Mouse (Mus musculus): ENCODE data around the gene Klk8. TPM values are rescaled to one million over a fixed set of nuclear protein-coding genes. Genes with fewer than 3 reads are reported as not detected.

Gene Klk8
- polyA plus RNA-seq, 1 experiment from 2014 or later, result 9.5 TPM

- Histone ChIP-seq H3K4me1 (peaks cover 22% of the 10 kb centered on the region), H3K9me3 (replicated peaks) (no peaks in the 10 kb centered on the region), H3K27me3 (ENCODE audit: low read depth, poor library complexity, severe bottlenecking) (peaks cover 40% of the 10 kb centered on the region), H3K4me3 (no peak overlapping the region), H3K27ac (replicated peaks) (no peak overlapping the region), H3K36me3 (no peaks in the 10 kb centered on the region)
- DNase-seq (ENCODE audit: low spot score), result no peak
- WGBS, result 79% methylated on average over 7 of the region's 7 CpGs
These were observed 2.5 kb downstream of the Klk8 start for GRCm38 (mm10) chr7:43799876-43800275.

- no peaks in the 10 kb centered on the region for H3K27me3 ChIP-seq (ENCODE audit: low read depth, poor library complexity, severe bottlenecking)
- no peaks in the 10 kb centered on the region for H3K9me3 ChIP-seq (replicated peaks)
- no peak within 1 kb of the TSS for H3K27ac ChIP-seq (replicated peaks)
- DNase-seq (ENCODE audit: low spot score), result no peak
- 60% methylated on average over 5 of the region's 5 CpGs for WGBS
- no peaks in the 10 kb centered on the region for H3K4me1 ChIP-seq
- no peaks in the 10 kb centered on the region for H3K36me3 ChIP-seq
- no peak within 1 kb of the TSS for H3K4me3 ChIP-seq
These were observed 13.6 kb downstream of the Klk8 start, which contains the start of gene Klk7 for GRCm38 (mm10) chr7:43810994-43811393. Klk7 (plus strand) TSS chr7:43811294.

- 87% methylated on average over 7 of the region's 7 CpGs for WGBS
- DNase-seq (ENCODE audit: low spot score), result no peak
These were observed 17.8 kb downstream of the Klk8 start for GRCm38 (mm10) chr7:43815211-43815610.

GRCm38 (mm10) chr7:43816746-43817145 lies 19.4 kb downstream of the Klk8 start:
- Histone ChIP-seq H3K4me3 (no peak overlapping the region), H3K9me3 (replicated peaks) (no peaks in the 10 kb centered on the region), H3K27me3 (ENCODE audit: low read depth, poor library complexity, severe bottlenecking) (no peaks in the 10 kb centered on the region), H3K27ac (replicated peaks) (no peak overlapping the region), H3K36me3 (no peaks in the 10 kb centered on the region), H3K4me1 (no peaks in the 10 kb centered on the region)
- no peak for DNase-seq (ENCODE audit: low spot score)

More at GRCm38 (mm10) chr7:43815211-43815610, 17.8 kb downstream of the Klk8 start:
- Histone ChIP-seq H3K9me3 (replicated peaks) (no peaks in the 10 kb centered on the region), H3K4me3 (no peak overlapping the region), H3K36me3 (no peaks in the 10 kb centered on the region), H3K27ac (replicated peaks) (no peak overlapping the region), H3K4me1 (no peaks in the 10 kb centered on the region), H3K27me3 (ENCODE audit: low read depth, poor library complexity, severe bottlenecking) (no peaks in the 10 kb centered on the region)

- no peak for DNase-seq (ENCODE audit: low spot score)
- 91% methylated on average over 7 of the region's 7 CpGs for WGBS
- no peak overlapping the region for H3K27ac ChIP-seq (replicated peaks)
- H3K9me3 ChIP-seq (replicated peaks), result no peaks in the 10 kb centered on the region
- H3K36me3 ChIP-seq, result no peaks in the 10 kb centered on the region
- H3K4me3 ChIP-seq, result no peak overlapping the region
- H3K27me3 ChIP-seq (ENCODE audit: low read depth, poor library complexity, severe bottlenecking), result no peaks in the 10 kb centered on the region
- no peaks in the 10 kb centered on the region for H3K4me1 ChIP-seq
These were observed 24.2 kb downstream of the Klk8 start for GRCm38 (mm10) chr7:43821581-43821980.

GRCm38 (mm10) chr7:43824199-43824598 lies 26.8 kb downstream of the Klk8 start, which contains the start of gene Klk6:
Klk6 (plus strand) TSS chr7:43824499.
- H3K9me3 ChIP-seq (replicated peaks), result 0 out of 2 replicates have a peak, but pooled peaks cover 3% of the 10 kb centered on the region
- no peak within 1 kb of the TSS for H3K4me3 ChIP-seq
- 84% methylated on average over 10 of the region's 10 CpGs for WGBS
- no peaks in the 10 kb centered on the region for H3K4me1 ChIP-seq
- H3K27me3 ChIP-seq (ENCODE audit: low read depth, poor library complexity, severe bottlenecking), result no peaks in the 10 kb centered on the region
- H3K27ac ChIP-seq (replicated peaks), result no peak within 1 kb of the TSS
- no peak for DNase-seq (ENCODE audit: low spot score)
- no peaks in the 10 kb centered on the region for H3K36me3 ChIP-seq

- Histone ChIP-seq H3K4me3 (no peak overlapping the region), H3K27ac (replicated peaks) (no peak overlapping the region), H3K27me3 (ENCODE audit: low read depth, poor library complexity, severe bottlenecking) (no peaks in the 10 kb centered on the region), H3K36me3 (no peaks in the 10 kb centered on the region), H3K4me1 (no peaks in the 10 kb centered on the region), H3K9me3 (replicated peaks) (0 out of 2 replicates have a peak, but pooled peaks cover 3% of the 10 kb centered on the region)
- WGBS, result 88% methylated on average over 5 of the region's 5 CpGs
- no peak for DNase-seq (ENCODE audit: low spot score)
These were observed 28.7 kb downstream of the Klk8 start for GRCm38 (mm10) chr7:43826056-43826455.

GRCm38 (mm10) chr7:43827706-43828105 lies 30.3 kb downstream of the Klk8 start:
- 85% methylated on average over 4 of the region's 4 CpGs for WGBS
- H3K9me3 ChIP-seq (replicated peaks), result 0 out of 2 replicates have a peak, but pooled peaks cover 3% of the 10 kb centered on the region
- H3K27me3 ChIP-seq (ENCODE audit: low read depth, poor library complexity, severe bottlenecking), result no peaks in the 10 kb centered on the region
- no peak overlapping the region for H3K27ac ChIP-seq (replicated peaks)
- H3K4me3 ChIP-seq, result no peak overlapping the region
- no peak for DNase-seq (ENCODE audit: low spot score)
- no peaks in the 10 kb centered on the region for H3K36me3 ChIP-seq
- H3K4me1 ChIP-seq, result no peaks in the 10 kb centered on the region

- WGBS, result 91% methylated on average over 8 of the region's 8 CpGs
- Histone ChIP-seq H3K27ac (replicated peaks) (no peak overlapping the region), H3K4me3 (no peak overlapping the region), H3K36me3 (no peaks in the 10 kb centered on the region), H3K4me1 (no peaks in the 10 kb centered on the region), H3K27me3 (ENCODE audit: low read depth, poor library complexity, severe bottlenecking) (no peaks in the 10 kb centered on the region), H3K9me3 (replicated peaks) (0 out of 2 replicates have a peak, but pooled peaks cover 3% of the 10 kb centered on the region)
- no peak for DNase-seq (ENCODE audit: low spot score)
These were observed 31.6 kb downstream of the Klk8 start for GRCm38 (mm10) chr7:43829006-43829405.

GRCm38 (mm10) chr7:43841701-43842100 lies 44.3 kb downstream of the Klk8 start, which contains the start of gene Klk5:
Klk5 (plus strand) TSS chr7:43841971.
- H3K9me3 ChIP-seq (replicated peaks), result no peaks in the 10 kb centered on the region
- H3K27ac ChIP-seq (replicated peaks), result no peak within 1 kb of the TSS
- H3K4me3 ChIP-seq, result no peak within 1 kb of the TSS
- no peaks in the 10 kb centered on the region for H3K36me3 ChIP-seq
- no peak for DNase-seq (ENCODE audit: low spot score)
- H3K4me1 ChIP-seq, result no peaks in the 10 kb centered on the region
- WGBS, result 47% methylated on average over 3 of the region's 3 CpGs
- H3K27me3 ChIP-seq (ENCODE audit: low read depth, poor library complexity, severe bottlenecking), result no peaks in the 10 kb centered on the region

GRCm38 (mm10) chr7:43843801-43844200 lies 46.4 kb downstream of the Klk8 start:
- Histone ChIP-seq H3K9me3 (replicated peaks) (no peaks in the 10 kb centered on the region), H3K4me1 (no peaks in the 10 kb centered on the region), H3K36me3 (no peaks in the 10 kb centered on the region), H3K27ac (replicated peaks) (no peak overlapping the region), H3K4me3 (no peak overlapping the region), H3K27me3 (ENCODE audit: low read depth, poor library complexity, severe bottlenecking) (no peaks in the 10 kb centered on the region)
- WGBS, result 87% methylated on average over 4 of the region's 4 CpGs
- no peak for DNase-seq (ENCODE audit: low spot score)

GRCm38 (mm10) chr7:43851616-43852015 lies 54.2 kb downstream of the Klk8 start:
- no peaks in the 10 kb centered on the region for H3K9me3 ChIP-seq (replicated peaks)
- no peaks in the 10 kb centered on the region for H3K4me1 ChIP-seq
- no peak for DNase-seq (ENCODE audit: low spot score)
- no peak overlapping the region for H3K27ac ChIP-seq (replicated peaks)
- H3K36me3 ChIP-seq, result no peaks in the 10 kb centered on the region
- H3K27me3 ChIP-seq (ENCODE audit: low read depth, poor library complexity, severe bottlenecking), result no peaks in the 10 kb centered on the region
- H3K4me3 ChIP-seq, result no peak overlapping the region
- WGBS, result 87% methylated on average over 6 of the region's 6 CpGs

All from midbrain, embryonic 10.5 days (tissue).